Mouse (Mus musculus): Measurements from ENCODE around the gene A030005L19Rik. TPM values are rescaled to one million over a fixed set of nuclear protein-coding genes. Genes with fewer than 3 reads are reported as not detected.
"Not testable (repeated sequence)": the region's sequence is repeated elsewhere in the genome, so short reads cannot be mapped to it uniquely, and the experiment has no call there.

A030005L19Rik gene
- polyA plus RNA-seq, 1 experiment from 2014 or later = not detected

DNA sequence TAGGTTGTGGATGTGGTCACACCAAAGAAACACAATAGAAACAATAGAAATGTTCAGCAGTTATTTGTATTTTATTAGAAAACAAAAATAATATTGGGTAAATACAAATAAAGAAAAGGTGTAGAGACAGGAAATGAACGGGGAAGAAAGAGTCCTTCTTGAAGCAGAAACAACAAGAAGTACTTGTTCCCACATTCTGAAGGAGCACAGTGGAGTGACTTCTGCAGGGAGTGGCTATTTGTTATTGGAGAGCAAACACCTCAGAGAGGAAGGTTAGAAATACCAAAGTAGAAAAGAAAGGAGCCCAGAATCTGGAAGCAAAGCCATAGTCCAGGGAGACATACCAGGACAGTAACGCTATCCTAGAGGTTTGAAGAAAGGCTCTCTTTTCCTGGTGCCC, 29.4 kb downstream of the A030005L19Rik start:
- H3K27me3 ChIP-seq; H3K9ac ChIP-seq (replicated peaks); H3K4me3 ChIP-seq; H3K36me3 ChIP-seq; H3K9me3 ChIP-seq; H3K4me2 ChIP-seq (replicated peaks); H3K4me1 ChIP-seq; H3K27ac ChIP-seq (replicated peaks); ATAC-seq (ENCODE audit: low FRiP score, low read depth): not testable (repeated sequence)
- 97% methylated on average over 2 of the region's 2 CpGs for WGBS

DNA sequence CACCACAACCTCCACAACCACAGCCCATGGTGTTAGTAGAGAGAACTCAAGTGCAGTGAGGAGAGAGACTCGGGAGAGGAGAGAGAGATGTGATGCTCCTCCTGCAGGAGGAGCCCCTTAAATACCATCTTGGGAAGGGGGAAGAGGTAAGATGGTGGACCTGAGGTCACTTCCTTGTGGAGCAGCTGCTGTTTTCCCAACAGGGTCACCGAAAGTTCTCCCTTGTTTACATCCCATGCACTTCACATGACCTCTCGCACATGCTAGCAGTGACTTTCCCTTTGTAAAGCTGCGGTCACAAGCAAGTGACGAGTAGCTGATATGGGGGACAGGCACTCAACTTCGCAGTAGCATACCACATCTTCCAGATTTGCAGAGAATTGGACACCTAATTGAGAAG, 30.2 kb downstream of the A030005L19Rik start, which contains the start of gene A030003K21Rik:
Gene A030003K21Rik, minus strand, starts transcription at position 94 of the 400 bp plus-strand sequence.
- H3K27me3 ChIP-seq; ATAC-seq (ENCODE audit: low FRiP score, low read depth); H3K9ac ChIP-seq (replicated peaks); H3K4me1 ChIP-seq; H3K9me3 ChIP-seq; H3K36me3 ChIP-seq; H3K27ac ChIP-seq (replicated peaks); H3K4me2 ChIP-seq (replicated peaks); H3K4me3 ChIP-seq: not testable (repeated sequence)
- WGBS = no CpG with 5 or more reads among the region's 6 CpGs

DNA sequence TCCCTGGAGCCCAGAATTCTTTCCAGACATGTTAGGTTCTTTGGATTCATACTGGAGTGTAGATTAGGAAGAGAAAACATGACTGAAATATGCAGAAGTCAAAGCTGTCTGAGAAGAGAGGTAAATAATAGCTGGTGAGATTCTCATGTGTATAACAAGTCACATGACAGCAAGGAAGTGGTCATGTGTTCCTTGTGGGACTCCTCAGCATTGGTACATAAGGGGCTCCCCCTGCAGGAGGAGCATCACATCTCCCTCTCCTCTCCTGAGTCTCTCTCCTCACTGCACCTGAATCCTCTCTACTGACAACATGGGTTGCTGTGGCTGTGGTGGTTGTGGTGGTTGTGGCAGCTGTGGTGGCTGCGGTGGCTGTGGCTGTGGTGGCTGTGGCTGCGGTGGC, 32.9 kb downstream of the A030005L19Rik start:
- H3K27ac ChIP-seq (replicated peaks); H3K4me3 ChIP-seq; H3K4me1 ChIP-seq; ATAC-seq (ENCODE audit: low FRiP score, low read depth); H3K9ac ChIP-seq (replicated peaks); H3K4me2 ChIP-seq (replicated peaks); H3K36me3 ChIP-seq; H3K27me3 ChIP-seq; H3K9me3 ChIP-seq: not testable (repeated sequence)
- WGBS = no CpG with 5 or more reads among the region's 2 CpGs

DNA sequence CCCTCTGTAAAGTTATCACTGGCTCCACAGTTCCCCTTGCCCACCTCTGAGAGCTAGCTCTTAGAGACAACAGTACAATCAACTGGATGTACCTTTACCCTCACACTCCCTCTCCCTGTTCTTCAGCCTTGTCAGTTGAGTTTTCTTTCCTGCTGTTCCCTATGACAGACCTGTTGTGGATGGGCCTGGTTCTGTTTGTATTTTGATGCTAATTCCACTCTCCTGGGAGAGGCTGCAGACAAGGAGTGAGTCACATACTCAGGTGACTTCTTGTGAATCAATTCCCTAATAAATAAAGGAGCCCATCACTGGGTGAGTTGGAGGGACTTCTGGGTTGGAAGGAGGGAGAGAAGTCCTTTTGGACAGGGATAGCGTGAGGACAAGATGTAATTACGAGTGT, 35.5 kb downstream of the A030005L19Rik start:
- no peak overlapping the region for H3K4me2 ChIP-seq (replicated peaks)
- no peaks in the 10 kb centered on the region for H3K4me1 ChIP-seq
- H3K36me3 ChIP-seq = no peaks in the 10 kb centered on the region
- no peaks in the 10 kb centered on the region for H3K27me3 ChIP-seq
- no peak overlapping the region for H3K4me3 ChIP-seq
- WGBS = 83% methylated on average over 2 of the region's 2 CpGs
- H3K9ac ChIP-seq (replicated peaks) = no peak overlapping the region
- no peak overlapping the region for H3K27ac ChIP-seq (replicated peaks)
- H3K9me3 ChIP-seq = no peaks in the 10 kb centered on the region
- no peak for ATAC-seq (ENCODE audit: low FRiP score, low read depth)

DNA sequence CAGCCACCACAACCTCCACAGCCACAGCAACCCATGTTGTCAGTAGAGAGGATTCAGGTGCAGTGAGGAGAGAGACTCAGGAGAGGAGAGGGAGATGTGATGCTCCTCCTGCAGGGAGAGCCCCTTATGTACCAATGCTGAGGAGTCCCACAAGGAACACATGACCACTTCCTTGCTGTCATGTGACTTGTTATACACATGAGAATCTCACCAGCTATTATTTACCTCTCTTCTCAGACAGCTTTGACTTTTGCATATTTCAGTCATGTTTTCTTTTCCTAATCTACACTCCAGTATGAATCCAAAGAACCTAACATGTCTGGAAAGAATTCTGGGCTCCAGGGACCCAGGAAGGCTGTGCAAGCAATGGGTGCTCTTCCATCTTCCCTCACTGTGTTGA, 42.8 kb downstream of the A030005L19Rik start, which contains the start of gene Gm7544:
Gene Gm7544, minus strand, starts transcription at position 101 of the 400 bp plus-strand sequence.
- not testable (repeated sequence) for H3K27me3 ChIP-seq; H3K4me2 ChIP-seq (replicated peaks); H3K4me1 ChIP-seq; H3K36me3 ChIP-seq; H3K27ac ChIP-seq (replicated peaks); H3K4me3 ChIP-seq; H3K9ac ChIP-seq (replicated peaks); ATAC-seq (ENCODE audit: low FRiP score, low read depth); H3K9me3 ChIP-seq

DNA sequence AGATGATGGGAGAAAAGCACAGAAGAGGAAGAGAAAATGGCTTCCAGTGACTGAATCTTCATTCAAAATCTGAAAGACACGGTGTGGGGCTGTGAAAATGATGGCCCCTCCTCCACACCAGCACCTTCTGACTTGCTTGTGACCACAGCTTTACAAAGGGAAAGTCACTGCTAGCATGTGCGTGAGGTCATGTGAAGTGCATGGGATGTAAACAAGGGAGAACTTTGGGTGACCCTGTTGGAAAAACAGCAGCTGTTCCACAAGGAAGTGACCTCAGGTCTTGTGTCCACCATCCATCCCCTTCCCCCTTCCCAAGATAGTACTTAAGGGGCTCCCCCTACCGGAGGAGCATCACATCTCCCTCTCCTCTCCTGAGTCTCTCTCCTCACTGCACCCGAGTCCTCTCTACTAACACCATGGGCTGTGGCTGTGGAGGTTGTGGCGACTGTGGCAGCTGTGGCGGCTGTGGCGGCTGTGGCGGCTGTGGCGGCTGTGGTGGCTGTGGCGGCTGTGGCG, 46.8 kb downstream of the A030005L19Rik start, which contains the start of gene Gm47955:
Gene Gm47955, plus strand, starts transcription at position 417 of the 516 bp plus-strand sequence.
- ATAC-seq (ENCODE audit: low FRiP score, low read depth) = no peak
- Histone ChIP-seq H3K36me3 (no peaks in the 10 kb centered on the region), H3K4me2 (replicated peaks) (no peak within 1 kb of the TSS), H3K9ac (replicated peaks) (no peak within 1 kb of the TSS), H3K27me3 (no peaks in the 10 kb centered on the region), H3K27ac (replicated peaks) (no peak within 1 kb of the TSS), H3K4me1 (no peaks in the 10 kb centered on the region), H3K4me3 (no peak within 1 kb of the TSS), H3K9me3 (no peaks in the 10 kb centered on the region)
- 92% methylated on average over 11 of the region's 11 CpGs for WGBS

Other genes starting within 250 kb of the A030005L19Rik start
- 276 and 284 TPM in 2 replicates for gene Mff, start 188.4 kb upstream of the A030005L19Rik start, polyA plus RNA-seq (2016; fragmentation: Nextera tagmentation; extraction: Ambion mirVana)
- gene Tm4sf20, start 144.9 kb upstream of the A030005L19Rik start, polyA plus RNA-seq (2016; fragmentation: Nextera tagmentation; extraction: Ambion mirVana) = 0.14 and 0.31 TPM in 2 replicates
- gene Gm47791, start 142.1 kb upstream of the A030005L19Rik start, polyA plus RNA-seq (2016; fragmentation: Nextera tagmentation; extraction: Ambion mirVana) = not detected in 2 replicates
- 40.7 and 45.3 TPM in 2 replicates for gene Agfg1, start 73.8 kb upstream of the A030005L19Rik start, polyA plus RNA-seq (2016; fragmentation: Nextera tagmentation; extraction: Ambion mirVana)
- gene A030014E15Rik, start 11.6 kb downstream of the A030005L19Rik start, polyA plus RNA-seq (2016; fragmentation: Nextera tagmentation; extraction: Ambion mirVana) = not detected in 2 replicates
- gene Gm6217, start 18.1 kb downstream of the A030005L19Rik start, polyA plus RNA-seq (2016; fragmentation: Nextera tagmentation; extraction: Ambion mirVana) = not detected in 2 replicates
- not detected in 2 replicates for gene A030003K21Rik, start 30.1 kb downstream of the A030005L19Rik start, polyA plus RNA-seq (2016; fragmentation: Nextera tagmentation; extraction: Ambion mirVana)
- gene Gm7544, start 42.7 kb downstream of the A030005L19Rik start, polyA plus RNA-seq (2016; fragmentation: Nextera tagmentation; extraction: Ambion mirVana) = not detected in 2 replicates
- not detected in 2 replicates for gene Gm47955, start 47.0 kb downstream of the A030005L19Rik start, polyA plus RNA-seq (2016; fragmentation: Nextera tagmentation; extraction: Ambion mirVana)
- gene Gm47959, start 87.2 kb downstream of the A030005L19Rik start, polyA plus RNA-seq (2016; fragmentation: Nextera tagmentation; extraction: Ambion mirVana) = not detected in 2 replicates
- gene Slc19a3, start 125.1 kb downstream of the A030005L19Rik start, polyA plus RNA-seq (2016; fragmentation: Nextera tagmentation; extraction: Ambion mirVana) = 0.29 and 0.51 TPM in 2 replicates
- gene Krtap28-10, start 129.2 kb downstream of the A030005L19Rik start, polyA plus RNA-seq (2016; fragmentation: Nextera tagmentation; extraction: Ambion mirVana) = not detected in 2 replicates
- not detected in 2 replicates for gene Gm47969, start 131.6 kb downstream of the A030005L19Rik start, polyA plus RNA-seq (2016; fragmentation: Nextera tagmentation; extraction: Ambion mirVana)
- gene A030005K14Rik, start 146.1 kb downstream of the A030005L19Rik start, polyA plus RNA-seq (2016; fragmentation: Nextera tagmentation; extraction: Ambion mirVana) = not detected in 2 replicates
- not detected in 2 replicates for gene Krtap28-13, start 147.6 kb downstream of the A030005L19Rik start, polyA plus RNA-seq (2016; fragmentation: Nextera tagmentation; extraction: Ambion mirVana)
- gene Ccl20, start 203.4 kb downstream of the A030005L19Rik start, polyA plus RNA-seq (2016; fragmentation: Nextera tagmentation; extraction: Ambion mirVana) = not detected in 2 replicates
- gene Daw1, start 246.4 kb downstream of the A030005L19Rik start, polyA plus RNA-seq (2016; fragmentation: Nextera tagmentation; extraction: Ambion mirVana) = 0.63 TPM in 1 of 2 replicates, not detected in the other